Mouse (Mus musculus) myocyte (in vitro differentiated cells): ENCODE measurements around the gene Tmem206.

Experiments
- MAX ChIP-seq: IDR thresholded peaks from one replicate; pipeline ENCODE4 v1.6.1; 2011; ENCODE audit warnings: low read depth, mild to moderate bottlenecking, control low read depth
- MYOD1 ChIP-seq, 3 experiments: IDR thresholded peaks; one replicate each; pipeline ENCODE4 v1.6.1; 2011; ENCODE audit warnings: control low read depth in 2 of 3, low read depth in 2 of 3, mild to moderate bottlenecking in 2 of 3, moderate library complexity in 1 of 3; ENCODE audit not compliant: insufficient read length in 2 of 3, control insufficient read depth in 1 of 3
- POLR2A ChIP-seq: IDR thresholded peaks from one replicate; pipeline ENCODE4 v1.6.1; 2011; ENCODE audit warnings: low read depth, mild to moderate bottlenecking, control low read depth, moderate library complexity; ENCODE audit not compliant: insufficient read length

GRCm38 (mm10) chr1:191356936-191357335, 31.2 kb downstream of the Tmem206 start:
- TF ChIP-seq POLR2A (no peak), MAX (no peak), MYOD1 (IDR thresholded peaks at IDR 0.05; ENCODE audit: control insufficient read depth in 1 of 3, insufficient read length in 2 of 3, low read depth in 2 of 3) (no peak)
